Mouse (Mus musculus): ENCODE data around the gene Kidins220. TPM values are rescaled to one million over a fixed set of nuclear protein-coding genes. Genes with fewer than 3 reads are reported as not detected.

The Kidins220 gene
- polyA plus RNA-seq, 1 experiment: 72.1 TPM

GRCm38 (mm10) chr12:25095974-25096639 lies 121.4 kb downstream of the Kidins220 start:
- TF ChIP-seq POLR2A (IDR thresholded peaks at IDR 0.05; ENCODE audit: control insufficient read depth, extremely low read depth, insufficient read depth, low read length, poor library complexity) (peak; percentile 81), CTCF (IDR thresholded peaks at IDR 0.05; ENCODE audit: borderline replicate concordance, control insufficient read depth, extremely low read depth, insufficient read depth, low read length, poor library complexity) (no peak)
- Histone ChIP-seq H3K4me1 (replicated peaks; ENCODE audit: control insufficient read depth, insufficient read depth, low read length) (peaks cover 51% of the 10 kb centered on the region), H3K36me3 (ENCODE audit: control insufficient read depth, insufficient read depth, low read length) (no peaks in the 10 kb centered on the region), H3K27me3 (ENCODE audit: control insufficient read depth, insufficient read depth, low read length) (peaks cover 13% of the 10 kb centered on the region), H3K27ac (ENCODE audit: control insufficient read depth, insufficient read depth, low read length) (no peak overlapping the region), H3K4me3 (ENCODE audit: control insufficient read depth, insufficient read depth, low read length) (peak overlapping the region; percentile 62)
- peak; percentile 98 for DNase-seq
- under 1% methylated on average over 41 of the region's 41 CpGs for WGBS

- TF ChIP-seq POLR2A (IDR thresholded peaks at IDR 0.05; ENCODE audit: control insufficient read depth, extremely low read depth, insufficient read depth, low read length, poor library complexity): no peak
- no peak for TF ChIP-seq CTCF (IDR thresholded peaks at IDR 0.05; ENCODE audit: borderline replicate concordance, control insufficient read depth, extremely low read depth, insufficient read depth, low read length, poor library complexity)
- Histone ChIP-seq H3K4me3 (ENCODE audit: control insufficient read depth, insufficient read depth, low read length) (peak overlapping the region; percentile 62), H3K27ac (ENCODE audit: control insufficient read depth, insufficient read depth, low read length) (no peak overlapping the region), H3K36me3 (ENCODE audit: control insufficient read depth, insufficient read depth, low read length) (no peaks in the 10 kb centered on the region), H3K27me3 (ENCODE audit: control insufficient read depth, insufficient read depth, low read length) (peaks cover 13% of the 10 kb centered on the region), H3K4me1 (replicated peaks; ENCODE audit: control insufficient read depth, insufficient read depth, low read length) (peaks cover 51% of the 10 kb centered on the region)
- DNase-seq: no peak
- WGBS: 5% methylated on average over 15 of the region's 15 CpGs
Measured at GRCm38 (mm10) chr12:25096640-25097051, 121.9 kb downstream of the Kidins220 start.

DNA sequence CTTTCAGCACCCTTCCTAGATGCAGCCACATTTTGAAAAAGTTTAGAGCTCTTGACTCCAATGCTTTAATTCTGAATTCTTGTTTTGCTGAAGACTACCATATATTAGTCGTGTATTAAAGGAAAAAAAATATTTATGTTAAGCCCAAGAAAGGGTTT lies 122.2 kb downstream of the Kidins220 start, which contains the start of gene Id2:
Gene Id2 (minus strand): TSS at position 89 of the 158 bp plus-strand sequence.
- H3K36me3 ChIP-seq (ENCODE audit: control insufficient read depth, insufficient read depth, low read length): no peaks in the 10 kb centered on the region
- H3K4me1 ChIP-seq (replicated peaks; ENCODE audit: control insufficient read depth, insufficient read depth, low read length): peaks cover 51% of the 10 kb centered on the region
- 2% methylated on average over 1 of the region's 1 CpGs for WGBS
- no peak for DNase-seq
- H3K27me3 ChIP-seq (ENCODE audit: control insufficient read depth, insufficient read depth, low read length): peaks cover 13% of the 10 kb centered on the region
- H3K4me3 ChIP-seq (ENCODE audit: control insufficient read depth, insufficient read depth, low read length): peak within 1 kb of the TSS; percentile 62
- H3K27ac ChIP-seq (ENCODE audit: control insufficient read depth, insufficient read depth, low read length): no peak within 1 kb of the TSS
- TF ChIP-seq CTCF (IDR thresholded peaks at IDR 0.05; ENCODE audit: borderline replicate concordance, control insufficient read depth, extremely low read depth, insufficient read depth, low read length, poor library complexity) (no peak), POLR2A (IDR thresholded peaks at IDR 0.05; ENCODE audit: control insufficient read depth, extremely low read depth, insufficient read depth, low read length, poor library complexity) (no peak)

GRCm38 (mm10) chr12:25097210-25098160 lies 122.8 kb downstream of the Kidins220 start:
- Histone ChIP-seq H3K27me3 (ENCODE audit: control insufficient read depth, insufficient read depth, low read length) (peaks cover 13% of the 10 kb centered on the region), H3K36me3 (ENCODE audit: control insufficient read depth, insufficient read depth, low read length) (no peaks in the 10 kb centered on the region), H3K4me1 (replicated peaks; ENCODE audit: control insufficient read depth, insufficient read depth, low read length) (peaks cover 49% of the 10 kb centered on the region), H3K27ac (ENCODE audit: control insufficient read depth, insufficient read depth, low read length) (no peak overlapping the region), H3K4me3 (ENCODE audit: control insufficient read depth, insufficient read depth, low read length) (no peak overlapping the region)
- 13% methylated on average over 28 of the region's 28 CpGs for WGBS
- TF ChIP-seq POLR2A (IDR thresholded peaks at IDR 0.05; ENCODE audit: control insufficient read depth, extremely low read depth, insufficient read depth, low read length, poor library complexity): no peak
- TF ChIP-seq CTCF (IDR thresholded peaks at IDR 0.05; ENCODE audit: borderline replicate concordance, control insufficient read depth, extremely low read depth, insufficient read depth, low read length, poor library complexity): no peak
- DNase-seq: no peak

DNA sequence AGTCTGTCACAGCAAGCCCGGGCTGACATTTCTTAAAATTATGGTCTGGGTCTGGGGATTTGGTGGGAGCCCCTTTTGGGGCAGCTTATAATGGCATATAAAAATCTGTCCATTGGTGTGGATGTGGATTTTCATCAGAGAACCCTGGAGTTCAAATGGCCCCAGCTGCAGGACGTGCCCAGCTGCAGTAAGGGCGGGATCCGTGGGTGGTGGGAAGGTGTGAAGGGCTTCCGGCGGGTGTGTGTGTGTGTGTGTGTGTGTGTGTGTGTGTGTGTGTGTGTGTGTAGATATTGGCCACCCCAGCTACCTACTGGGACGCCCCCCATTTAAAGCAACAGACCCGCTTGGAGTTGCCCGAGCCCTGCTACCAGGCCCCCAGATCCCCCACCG lies 123.4 kb downstream of the Kidins220 start:
- H3K27ac ChIP-seq (ENCODE audit: control insufficient read depth, insufficient read depth, low read length): no peak overlapping the region
- TF ChIP-seq POLR2A (IDR thresholded peaks at IDR 0.05; ENCODE audit: control insufficient read depth, extremely low read depth, insufficient read depth, low read length, poor library complexity): no peak
- no peak for TF ChIP-seq CTCF (IDR thresholded peaks at IDR 0.05; ENCODE audit: borderline replicate concordance, control insufficient read depth, extremely low read depth, insufficient read depth, low read length, poor library complexity)
- H3K36me3 ChIP-seq (ENCODE audit: control insufficient read depth, insufficient read depth, low read length): no peaks in the 10 kb centered on the region
- peaks cover 13% of the 10 kb centered on the region for H3K27me3 ChIP-seq (ENCODE audit: control insufficient read depth, insufficient read depth, low read length)
- no peak for DNase-seq
- WGBS: 3% methylated on average over 10 of the region's 10 CpGs
- peak overlapping the region; percentile 39 for H3K4me3 ChIP-seq (ENCODE audit: control insufficient read depth, insufficient read depth, low read length)
- H3K4me1 ChIP-seq (replicated peaks; ENCODE audit: control insufficient read depth, insufficient read depth, low read length): peaks cover 43% of the 10 kb centered on the region

GRCm38 (mm10) chr12:25098561-25099312 lies 124.0 kb downstream of the Kidins220 start:
- TF ChIP-seq CTCF (IDR thresholded peaks at IDR 0.05; ENCODE audit: borderline replicate concordance, control insufficient read depth, extremely low read depth, insufficient read depth, low read length, poor library complexity) (no peak), POLR2A (IDR thresholded peaks at IDR 0.05; ENCODE audit: control insufficient read depth, extremely low read depth, insufficient read depth, low read length, poor library complexity) (no peak)
- H3K36me3 ChIP-seq (ENCODE audit: control insufficient read depth, insufficient read depth, low read length): no peaks in the 10 kb centered on the region
- peak overlapping the region; percentile 39 for H3K4me3 ChIP-seq (ENCODE audit: control insufficient read depth, insufficient read depth, low read length)
- under 1% methylated on average over 61 of the region's 61 CpGs for WGBS
- no peak overlapping the region for H3K27ac ChIP-seq (ENCODE audit: control insufficient read depth, insufficient read depth, low read length)
- peaks cover 13% of the 10 kb centered on the region for H3K27me3 ChIP-seq (ENCODE audit: control insufficient read depth, insufficient read depth, low read length)
- peaks cover 38% of the 10 kb centered on the region for H3K4me1 ChIP-seq (replicated peaks; ENCODE audit: control insufficient read depth, insufficient read depth, low read length)
- DNase-seq: peak; percentile 65

All from thymus, adult 2 months (tissue).